Mouse (Mus musculus): ENCODE results near the gene Nfatc2.

DNA sequence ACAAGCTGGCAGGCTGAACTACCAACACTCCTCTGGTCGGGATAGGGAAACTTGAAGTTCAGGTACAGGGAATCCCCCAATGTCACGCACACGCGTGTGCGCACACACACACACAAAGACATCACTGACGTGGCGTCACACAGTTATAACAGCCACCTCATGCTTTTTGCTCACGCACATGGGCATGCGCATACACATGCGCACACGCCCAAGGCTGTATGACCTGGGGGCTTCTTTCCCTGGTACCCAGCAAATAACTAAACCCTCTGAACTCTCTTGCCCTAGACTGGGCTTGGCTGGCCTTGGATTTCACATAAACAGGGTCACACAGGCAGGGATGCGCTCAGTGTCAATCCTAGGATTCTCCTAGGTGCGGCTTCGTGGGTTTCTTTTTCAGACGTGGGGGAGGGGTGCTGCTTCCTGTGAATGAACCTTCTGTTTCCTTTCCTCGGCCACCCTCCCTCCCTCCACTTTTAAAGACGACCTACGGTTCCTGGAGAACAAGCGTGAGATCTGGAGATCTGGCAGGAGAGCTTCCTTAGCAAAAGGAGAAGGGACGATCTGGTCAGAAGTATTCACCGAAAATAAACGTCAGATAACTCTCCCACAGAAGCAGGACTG lies 21.1 kb downstream of the Nfatc2 start:
- no peak for TF ChIP-seq CTCF (IDR thresholded peaks at IDR 0.05; ENCODE audit: borderline replicate concordance, extremely low read depth, insufficient read depth, insufficient read length)
- TF ChIP-seq POLR2A (IDR thresholded peaks at IDR 0.05; ENCODE audit: borderline replicate concordance, extremely low read depth, insufficient read depth, insufficient read length, poor library complexity, severe bottlenecking) = no peak
